Mouse (Mus musculus) heart, postnatal 4 days (tissue): ENCODE data around the gene Gosr2. TPM values are rescaled to one million over a fixed set of nuclear protein-coding genes. Genes with fewer than 3 reads are reported as not detected.
A peak's percentile ranks its signal among the peaks of the same experiment; 100 is the strongest.

Experiments
- DNase-seq: peaks from one replicate; pipeline ENCODE4 v3.0.0; 2021
- total RNA-seq, 2 experiments: library from RNA; stranded (reverse); gene quantifications; 2 replicates each; pipeline ENCODE4 v1.2.3; 2021

The Gosr2 gene
- total RNA-seq, 2 experiments from 2014 or later: 60.0 to 62.1 TPM

GRCm38 (mm10) chr11:103646301-103646700 lies 51.4 kb downstream of the Gosr2 start:
- DNase-seq: no peak

GRCm38 (mm10) chr11:103645731-103646130 lies 52.0 kb downstream of the Gosr2 start:
- no peak for DNase-seq

- DNase-seq: no peak
Measured at GRCm38 (mm10) chr11:103643211-103643610, 54.5 kb downstream of the Gosr2 start.

GRCm38 (mm10) chr11:103639407-103639946 lies 58.2 kb downstream of the Gosr2 start:
- peak; percentile 66 for DNase-seq

- DNase-seq: no peak
Measured at GRCm38 (mm10) chr11:103638790-103639189, 58.9 kb downstream of the Gosr2 start, which contains the start of gene Lyzl6. Lyzl6 (minus strand) TSS chr11:103638890.

GRCm38 (mm10) chr11:103636261-103636660 lies 61.4 kb downstream of the Gosr2 start:
- no peak for DNase-seq

GRCm38 (mm10) chr11:103635481-103635880 lies 62.2 kb downstream of the Gosr2 start:
- DNase-seq: no peak

GRCm38 (mm10) chr11:103634806-103635205 lies 62.9 kb downstream of the Gosr2 start:
- no peak for DNase-seq

GRCm38 (mm10) chr11:103627453-103627852 lies 70.2 kb downstream of the Gosr2 start:
- DNase-seq: no peak

Other genes with a start within 250 kb of the Gosr2 start
- not detected for gene Lrrc37a, start 193.3 kb downstream of the Gosr2 start, total RNA-seq
- not detected for gene Gm884, start 76.8 kb downstream of the Gosr2 start, total RNA-seq
- not detected for gene Lyzl6, start 59.0 kb downstream of the Gosr2 start, total RNA-seq
- gene Rprml, start 48.3 kb downstream of the Gosr2 start, total RNA-seq: not detected
- gene Wnt9b, start 51.9 kb upstream of the Gosr2 start, total RNA-seq: 1 to 10 TPM; 1.0 to 1.2 TPM
- not detected for gene Wnt3, start 76.3 kb upstream of the Gosr2 start, total RNA-seq